Mouse (Mus musculus): ENCODE data around the gene Ctdsp2.

Gene Ctdsp2

GRCm38 (mm10) chr10:126978277-126978994, at the start of gene Ctdsp2:
TSS of gene Ctdsp2 (plus strand) at chr10:126978717.
- DNase-seq: peak; percentile 100

GRCm38 (mm10) chr10:126928819-126929206, 49.7 kb upstream of the Ctdsp2 start:
- DNase-seq: peak; percentile 67

GRCm38 (mm10) chr10:126929543-126929942, 49.0 kb upstream of the Ctdsp2 start:
- no peak for DNase-seq

GRCm38 (mm10) chr10:126930270-126931121, 48.0 kb upstream of the Ctdsp2 start:
- DNase-seq: peak; percentile 39

GRCm38 (mm10) chr10:126931123-126931759, 47.3 kb upstream of the Ctdsp2 start:
- no peak for DNase-seq

GRCm38 (mm10) chr10:126931760-126932139, 46.8 kb upstream of the Ctdsp2 start:
- no peak for DNase-seq

GRCm38 (mm10) chr10:126934561-126934960, 44.0 kb upstream of the Ctdsp2 start:
- no peak for DNase-seq

- DNase-seq: no peak
Observed at GRCm38 (mm10) chr10:126935121-126935520, 43.4 kb upstream of the Ctdsp2 start.

- DNase-seq: no peak
Observed at GRCm38 (mm10) chr10:126935556-126936381, 42.7 kb upstream of the Ctdsp2 start.

- no peak for DNase-seq
Observed at GRCm38 (mm10) chr10:126940949-126941348, 37.6 kb upstream of the Ctdsp2 start.

- DNase-seq: no peak
Observed at GRCm38 (mm10) chr10:126945531-126945930, 33.0 kb upstream of the Ctdsp2 start.

GRCm38 (mm10) chr10:126949824-126950223, 28.7 kb upstream of the Ctdsp2 start:
- no peak for DNase-seq

- DNase-seq: no peak
Observed at GRCm38 (mm10) chr10:126950572-126950971, 27.9 kb upstream of the Ctdsp2 start.

- no peak for DNase-seq
Observed at GRCm38 (mm10) chr10:126952375-126952774, 26.1 kb upstream of the Ctdsp2 start.

- no peak for DNase-seq
Observed at GRCm38 (mm10) chr10:126953029-126953471, 25.5 kb upstream of the Ctdsp2 start.

GRCm38 (mm10) chr10:126956692-126957358, 21.7 kb upstream of the Ctdsp2 start:
- no peak for DNase-seq

- DNase-seq: peak; percentile 64
Observed at GRCm38 (mm10) chr10:126957359-126958107, 21.0 kb upstream of the Ctdsp2 start.

GRCm38 (mm10) chr10:126960496-126960895, 18.0 kb upstream of the Ctdsp2 start:
- no peak for DNase-seq

GRCm38 (mm10) chr10:126961757-126962156, 16.8 kb upstream of the Ctdsp2 start:
- DNase-seq: peak; percentile 77

GRCm38 (mm10) chr10:126962271-126962965, 16.1 kb upstream of the Ctdsp2 start:
- DNase-seq: peak; percentile 67

- DNase-seq: no peak
Observed at GRCm38 (mm10) chr10:126962966-126963330, 15.6 kb upstream of the Ctdsp2 start.
